Mouse (Mus musculus) embryonic fibroblast, embryonic 13.5 days (primary cell): ENCODE data around the gene Rapgef6.

ENCODE experiments used
- CTCF ChIP-seq: IDR thresholded peaks from 2 replicates; pipeline ENCODE4 v1.5.1; 2011; ENCODE audit warnings: mild to moderate bottlenecking, control low read depth, low read length, moderate library complexity, borderline replicate concordance; ENCODE audit not compliant: insufficient read depth
- POLR2A ChIP-seq: IDR thresholded peaks from 2 replicates; pipeline ENCODE4 v1.6.1; 2011; ENCODE audit warnings: low read depth, mild to moderate bottlenecking, control low read depth, low read length, moderate library complexity

DNA sequence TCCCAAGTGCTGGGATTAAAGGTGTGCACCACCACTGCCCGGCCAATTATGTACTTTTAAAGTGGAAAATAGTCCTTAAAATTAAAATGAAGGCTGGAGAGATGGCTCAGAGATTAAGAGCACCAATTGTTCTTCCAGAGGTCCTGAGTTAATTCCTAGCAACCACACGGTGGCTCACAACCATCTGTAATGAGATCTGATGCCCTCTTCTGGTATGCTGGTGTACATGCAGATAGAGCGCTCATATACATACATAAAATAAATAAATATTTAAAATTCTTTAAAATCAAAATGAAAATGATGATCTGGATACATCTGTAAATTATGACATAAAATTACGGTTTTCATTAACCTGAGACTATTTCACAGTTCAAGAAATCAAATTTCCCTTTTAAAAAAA, 123.8 kb downstream of the Rapgef6 start:
- no peak for TF ChIP-seq CTCF
- no peak for TF ChIP-seq POLR2A
